ENCODE assay signal across 19 mouse cellular contexts in the genomic region with DNA sequence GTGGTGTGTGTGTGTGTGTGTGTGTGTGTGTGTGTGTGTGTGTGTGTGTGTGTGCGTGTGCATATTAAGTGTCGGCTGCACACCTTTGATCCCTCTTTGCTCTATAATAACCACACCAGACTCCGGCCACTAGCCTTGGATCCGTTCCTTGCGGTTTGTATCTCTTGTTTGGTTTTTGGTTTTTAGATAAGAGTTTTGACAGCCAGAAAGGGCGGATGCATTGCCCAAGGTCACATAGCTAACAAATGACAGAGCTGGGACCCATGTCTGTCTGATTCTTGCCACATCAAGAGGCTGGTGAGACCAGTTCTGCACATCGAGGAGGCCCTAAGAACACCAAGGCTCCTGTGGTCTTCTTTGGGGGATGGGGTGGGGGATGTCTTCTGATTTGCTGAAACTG. TPM values are rescaled to one million over a fixed set of nuclear protein-coding genes. Genes with fewer than 3 reads are reported as not detected.
DNase-seq lines count a peak whose midpoint lies in the region; TF ChIP-seq lines count a peak whose summit lies in the region.
"Had no signal": no experiment of that assay in that cellular context is flagged by ENCODE, and none has a peak within 500 bp of the region (broad histone marks: within the 10 kb centered on the region; RNA-seq: fewer than 3 reads in every experiment).

No protein-coding gene starts in this region.

- H3K36me3 ChIP-seq in MEL (ENCODE audit: control insufficient read depth in 1 of 2, insufficient read depth in 2 of 2, low read length in 2 of 2): peaks cover 0 to 6% of the 10 kb centered on the region in 2 experiments; a peak in 2 of 4 replicates
- H3K36me3 ChIP-seq: forebrain, embryonic 12.5 days; heart, embryonic 12.5 days; stomach, embryonic 15.5 days had no signal

- no peak overlapping the region for H3K27ac ChIP-seq in MEL (ENCODE audit: control insufficient read depth, low read depth, low read length)
- H3K27ac ChIP-seq: forebrain, embryonic 12.5 days; hindbrain, postnatal 0 days; liver, embryonic 14.5 days; stomach, embryonic 15.5 days had no signal

- peaks cover 0 to 7% of the 10 kb centered on the region in 2 experiments; a peak in 2 of 4 replicates for H3K4me1 ChIP-seq in MEL (ENCODE audit: control insufficient read depth in 1 of 2, insufficient read depth in 2 of 2, low read length in 2 of 2)

- peak; percentile 38 to 45; a peak in 1 of 4 replicates for TF ChIP-seq EP300 in MEL (IDR thresholded peaks at IDR 0.05; ENCODE audit: low read depth in 1 of 2, low read length in 2 of 2)

- H3K79me2 ChIP-seq in MEL (ENCODE audit: control insufficient read depth, insufficient read depth, low read length, poor library complexity): no peaks in the 10 kb centered on the region

- no peak overlapping the region for H3K4me3 ChIP-seq in MEL (ENCODE audit: control insufficient read depth in 1 of 2, insufficient read depth in 1 of 2, low read depth in 2 of 2, low read length in 2 of 2)
- H3K4me3 ChIP-seq: forebrain, embryonic 12.5 days; heart, embryonic 12.5 days; stomach, embryonic 15.5 days had no signal

- H3K27me3 ChIP-seq in MEL (ENCODE audit: control insufficient read depth in 1 of 2, insufficient read depth in 2 of 2, low read length in 2 of 2): peaks cover 2 to 3% of the 10 kb centered on the region in 2 experiments; a peak in 3 of 4 replicates
- H3K27me3 ChIP-seq: forebrain, embryonic 12.5 days; heart, embryonic 12.5 days; stomach, embryonic 15.5 days had no signal

- TF ChIP-seq POLR2A in MEL (IDR thresholded peaks at IDR 0.05; ENCODE audit: control insufficient read depth in 1 of 2, insufficient read depth in 1 of 2, low read depth in 1 of 2, low read length in 2 of 2, poor library complexity in 1 of 2): no peak

- H3K9me3 ChIP-seq in MEL (replicated peaks; ENCODE audit: insufficient read depth, low read length): no peaks in the 10 kb centered on the region
- H3K9me3 ChIP-seq: forebrain, embryonic 12.5 days; heart, embryonic 12.5 days; stomach, embryonic 15.5 days had no signal

- DNase-seq in ovary, postnatal 36 days (ENCODE audit: low spot score): peak; percentile 39
- no peak for DNase-seq in ovary, postnatal 10 days (ENCODE audit: low spot score)
- peak; percentile 26 for DNase-seq in MEL (ENCODE audit: low read depth, low spot score)
- peak; percentile 33 for DNase-seq in adrenal gland, postnatal 25 days
- DNase-seq in testis, postnatal 14 days (ENCODE audit: low spot score): peak; percentile 29
- no peak for DNase-seq in kidney, postnatal 36 days
- DNase-seq in gastrocnemius, postnatal 25 days: no peak
- DNase-seq: cerebellum, postnatal 10 days; gastrocnemius, postnatal 14 days; kidney, adult 18-20 months; kidney, postnatal 14 days; layer of hippocampus, adult 9-11 months; spleen, adult 18-20 months; thymus, postnatal 36 days had no signal

- H3K9ac ChIP-seq in MEL (ENCODE audit: control insufficient read depth, low read depth, low read length, poor library complexity, severe bottlenecking): no peak overlapping the region
- H3K9ac ChIP-seq: forebrain, embryonic 12.5 days; heart, embryonic 12.5 days; liver, embryonic 14.5 days; stomach, embryonic 15.5 days had no signal

- TF ChIP-seq RAD21 in MEL (IDR thresholded peaks at IDR 0.05; ENCODE audit: low read depth, low read length): no peak

- no peak for TF ChIP-seq CTCF in MEL (IDR thresholded peaks at IDR 0.05 in 2 of 3, conservative IDR thresholded peaks at IDR 0.05 in 1 of 3; ENCODE audit: control insufficient read depth in 1 of 3, insufficient read depth in 1 of 3, low read depth in 2 of 3, low read length in 3 of 3, poor library complexity in 1 of 3, severe bottlenecking in 1 of 3)

TF ChIP-seq in MEL, 35 proteins besides CTCF, POLR2A, EP300 and RAD21:
- TF ChIP-seq MYC (IDR thresholded peaks at IDR 0.05; ENCODE audit: low read depth, low read length): no peak
- TF ChIP-seq TAL1 (IDR thresholded peaks at IDR 0.05; ENCODE audit: low read length): no peak
- TF ChIP-seq TCF12 (IDR thresholded peaks at IDR 0.05; ENCODE audit: low read depth, low read length): no peak
- peak; percentile 17; the same call in 1 of the 2 replicates for TF ChIP-seq NRF1 (IDR thresholded peaks at IDR 0.05; ENCODE audit: insufficient read depth, low read depth, low read length, poor library complexity, severe bottlenecking)
- TF ChIP-seq RCOR1 (IDR thresholded peaks at IDR 0.05; ENCODE audit: low read depth, low read length): no peak
- TF ChIP-seq POLR2AphosphoS5 (IDR thresholded peaks at IDR 0.05; ENCODE audit: borderline replicate concordance, low read depth, low read length): no peak
- TF ChIP-seq MXI1 (IDR thresholded peaks at IDR 0.05; ENCODE audit: low read depth, low read length): no peak
- no peak for TF ChIP-seq JUND (IDR thresholded peaks at IDR 0.05; ENCODE audit: low read depth, low read length)
- no peak for TF ChIP-seq ZNF384 (IDR thresholded peaks at IDR 0.05; ENCODE audit: low read depth, low read length)
- TF ChIP-seq ZC3H11A (IDR thresholded peaks at IDR 0.05; ENCODE audit: low read depth, low read length): no peak
- TF ChIP-seq E2F4 (IDR thresholded peaks at IDR 0.05; ENCODE audit: borderline replicate concordance, low read depth, low read length): no peak
- no peak for TF ChIP-seq MEF2A (IDR thresholded peaks at IDR 0.05; ENCODE audit: extremely low read depth, insufficient replicate concordance, low read depth, low read length, poor library complexity, severe bottlenecking)
- no peak for TF ChIP-seq MAZ (IDR thresholded peaks at IDR 0.05; ENCODE audit: low read depth, low read length)
- no peak for TF ChIP-seq CHD2 (IDR thresholded peaks at IDR 0.05; ENCODE audit: low read length)
- no peak for TF ChIP-seq TBP (IDR thresholded peaks at IDR 0.05; ENCODE audit: low read depth, low read length)
- TF ChIP-seq SIN3A (IDR thresholded peaks at IDR 0.05; ENCODE audit: low read length): peak; percentile 26; the same call in 1 of the 2 replicates
- no peak for TF ChIP-seq CHD1 (IDR thresholded peaks at IDR 0.05; ENCODE audit: low read depth, low read length)
- TF ChIP-seq MAX (IDR thresholded peaks at IDR 0.05; ENCODE audit: low read length): no peak
- TF ChIP-seq GATA1 (IDR thresholded peaks at IDR 0.05; ENCODE audit: low read depth, low read length): peak; percentile 35; the same call in 1 of the 2 replicates

RNA-seq across cellular contexts. Expression of a gene that starts 58.7 kb away (rescaled TPM):
- total RNA-seq in MEL (2012; rRNA removed): 66.5 and 67.9 TPM in 2 replicates
- polyA plus RNA-seq in MEL (2012; ENCODE audit: insufficient read depth in 1 of 2, insufficient read length in 2 of 2, low read depth in 1 of 2, low replicate concordance in 2 of 2, missing spikeins in 1 of 2): 10 to 100 TPM; 69.4 to 79.1 TPM
- total RNA-seq in adrenal gland, postnatal 25 days (2021): 570 and 647 TPM in 2 replicates
- total RNA-seq in gastrocnemius, postnatal 25 days (2021): 10 to 100 TPM; 26.7 to 29.0 TPM

Comparison
In these comparisons a context has a peak if more than half of its experiments do, and no peak if none do; other contexts are left out.
1. DNase-seq: peak in ovary, postnatal 36 days (single experiment), MEL (single experiment), adrenal gland, postnatal 25 days (single experiment) and testis, postnatal 14 days (single experiment); none in ovary, postnatal 10 days (single experiment), kidney, postnatal 36 days (0 of 2) and gastrocnemius, postnatal 25 days (single experiment).